Mouse (Mus musculus) layer of hippocampus, postnatal 10 days (tissue): ENCODE results near the gene Pard3. TPM values are rescaled to one million over a fixed set of nuclear protein-coding genes. Genes with fewer than 3 reads are reported as not detected.
A peak's percentile ranks its signal among the peaks of the same experiment; 100 is the strongest.

Source experiments
- DNase-seq, 2 experiments: peaks; one replicate each; pipeline ENCODE4 v3.0.0; 2021; ENCODE audit warnings: low spot score in 2 of 2
- total RNA-seq, 2 experiments: library from RNA; stranded (reverse); gene quantifications; 2 replicates each; pipeline ENCODE4 v1.2.3; 2021

Gene Pard3
- total RNA-seq, 2 experiments from 2014 or later, result 26.2 to 27.8 TPM

DNA sequence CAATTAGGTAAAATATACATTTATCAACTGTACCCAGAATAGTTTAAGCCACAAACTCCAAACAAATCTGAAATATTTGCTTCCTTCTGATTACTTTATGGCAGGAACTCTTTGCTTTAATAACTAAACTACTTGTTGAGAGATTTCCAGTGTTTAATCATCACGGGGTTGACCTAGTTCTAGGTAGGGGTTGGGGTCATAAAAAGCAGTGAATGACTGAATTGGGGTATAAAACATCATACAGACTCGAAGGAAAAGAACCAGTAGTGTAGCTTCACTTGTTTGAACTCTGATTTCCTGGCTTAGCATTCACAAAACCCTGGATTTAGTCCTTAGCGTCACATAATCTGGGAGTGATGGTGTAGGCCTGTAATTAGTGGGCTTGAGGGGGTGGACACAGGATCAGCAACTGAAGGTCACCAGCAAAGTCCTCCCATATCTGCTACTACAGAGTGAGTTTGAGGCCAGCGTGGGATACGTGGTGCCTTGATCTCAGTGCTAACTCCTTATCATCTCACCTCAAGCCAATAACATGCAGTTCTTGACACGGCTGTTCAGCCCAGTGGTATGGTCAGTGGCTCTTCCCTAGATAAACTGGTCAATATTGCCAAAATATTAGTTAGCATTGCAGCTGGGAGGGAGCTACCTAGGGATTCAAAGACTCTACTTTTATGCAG lies 111.6 kb downstream of the Pard3 start:
- DNase-seq, result no peak

DNA sequence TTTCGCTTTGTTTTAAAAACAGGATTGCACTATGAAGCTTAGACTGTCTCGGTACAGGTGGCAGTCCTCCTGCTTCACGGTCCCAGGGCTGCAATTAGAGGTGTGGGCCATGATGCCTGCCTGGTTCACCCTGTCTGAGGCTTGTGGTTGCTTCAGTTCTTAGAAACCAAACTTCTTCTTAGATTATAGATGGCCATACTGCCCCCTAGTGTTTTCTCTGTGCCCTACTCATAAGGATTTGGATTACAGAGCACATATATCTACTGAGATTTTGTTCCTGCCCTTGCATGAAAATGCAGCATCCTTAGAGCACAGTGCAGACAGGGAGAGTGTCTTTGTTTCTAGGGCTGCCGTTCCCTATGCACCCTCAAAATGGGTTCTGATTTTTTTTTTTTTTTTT lies 114.9 kb downstream of the Pard3 start:
- peak; percentile 36 to 44 for DNase-seq

DNA sequence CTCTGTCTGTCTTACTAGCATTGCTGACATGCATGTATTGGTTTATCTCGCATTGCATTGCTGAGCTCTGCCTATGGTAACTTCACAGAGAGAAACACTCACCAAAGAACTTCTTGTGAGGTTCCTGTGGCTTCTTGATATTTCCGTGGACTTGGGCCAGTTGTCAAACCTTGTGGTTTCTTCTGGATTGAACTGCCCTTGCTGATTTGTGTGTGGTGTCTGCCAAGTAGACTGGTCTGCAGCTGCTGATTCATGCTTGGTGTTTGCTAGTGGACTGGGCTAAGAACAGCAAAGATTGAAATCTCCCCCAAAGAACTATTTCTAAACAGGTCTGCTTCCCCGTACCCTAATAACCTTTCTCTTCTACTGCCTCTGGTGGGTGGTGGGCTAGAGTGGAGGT lies 117.6 kb downstream of the Pard3 start:
- DNase-seq, result no peak

DNA sequence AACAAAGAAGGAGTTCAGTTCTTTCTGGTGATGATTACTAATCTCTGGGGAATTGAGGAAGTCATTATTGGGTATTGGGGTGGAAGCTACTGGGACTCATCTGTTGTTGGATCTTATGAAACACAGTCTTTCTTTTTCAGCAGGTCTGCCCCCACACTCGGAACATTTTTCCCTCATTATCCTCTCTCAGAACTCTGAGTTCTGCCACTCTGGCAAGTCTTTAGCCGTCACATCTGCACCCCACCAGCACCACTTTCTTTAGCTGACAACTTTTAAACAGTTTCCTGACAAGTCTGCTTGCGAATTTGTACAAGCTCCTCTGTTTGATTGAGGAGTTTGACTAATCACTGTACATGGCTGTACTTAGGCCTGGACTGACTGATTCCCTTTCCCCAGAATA lies 118.4 kb downstream of the Pard3 start:
- DNase-seq, result no peak

DNA sequence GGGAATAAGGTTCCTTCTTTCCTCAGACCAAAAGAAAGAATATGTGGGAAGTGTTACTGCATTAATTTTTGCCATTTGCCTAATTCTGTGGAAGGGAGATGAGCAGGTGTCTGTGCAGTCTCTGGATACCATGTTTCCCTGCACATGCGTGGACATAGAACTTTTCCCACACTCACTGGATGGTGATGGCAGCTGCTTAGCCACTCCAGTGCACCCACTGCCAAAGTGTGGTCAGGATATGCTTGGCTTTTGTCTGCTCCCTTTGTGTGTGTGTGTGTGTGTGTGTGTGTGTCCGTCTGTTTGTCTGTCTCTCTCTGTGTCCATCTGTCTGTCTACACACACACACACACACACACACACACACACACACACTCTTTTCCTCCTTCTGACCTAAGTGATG lies 119.8 kb downstream of the Pard3 start:
- no peak for DNase-seq

DNA sequence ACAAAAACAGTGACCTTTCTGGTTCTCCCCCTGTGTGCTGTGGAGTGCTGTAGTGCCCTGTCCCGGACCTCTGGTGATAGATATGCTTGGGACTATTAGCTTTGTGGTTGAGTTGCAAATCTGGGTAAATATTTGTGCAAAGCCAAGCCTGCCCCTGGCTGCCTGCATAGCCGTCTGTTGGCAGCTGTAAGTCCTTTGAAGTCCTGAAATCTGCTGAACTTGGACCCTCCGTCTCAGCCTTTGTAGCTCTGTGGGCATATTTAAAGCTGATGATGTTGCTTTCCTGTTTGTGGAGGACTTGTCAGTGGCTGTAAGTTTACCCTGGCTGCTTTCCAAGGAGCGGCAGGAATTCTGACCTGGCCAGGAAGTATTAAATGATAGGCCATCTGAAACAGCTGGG lies 120.3 kb downstream of the Pard3 start:
- DNase-seq, result no peak

DNA sequence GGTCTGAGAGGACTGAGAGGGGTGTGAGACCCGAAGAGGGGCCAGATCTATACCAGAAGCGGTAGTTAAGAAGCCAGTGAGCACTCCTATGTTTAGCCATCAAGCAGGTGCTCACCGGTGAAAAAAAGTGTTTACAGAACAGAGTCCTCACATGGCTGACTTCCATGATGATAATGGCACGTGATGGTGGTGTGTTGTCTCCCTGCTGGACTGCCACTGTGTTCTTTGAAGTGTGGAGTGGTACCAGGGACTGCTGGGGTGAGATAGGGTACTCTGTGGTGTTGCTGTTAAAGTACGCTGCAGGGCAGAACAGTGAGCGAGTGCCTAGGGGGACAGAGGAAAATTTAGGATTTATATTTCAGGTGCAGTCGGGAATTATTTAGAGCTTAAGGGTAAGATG lies 122.2 kb downstream of the Pard3 start:
- DNase-seq, result no peak

DNA sequence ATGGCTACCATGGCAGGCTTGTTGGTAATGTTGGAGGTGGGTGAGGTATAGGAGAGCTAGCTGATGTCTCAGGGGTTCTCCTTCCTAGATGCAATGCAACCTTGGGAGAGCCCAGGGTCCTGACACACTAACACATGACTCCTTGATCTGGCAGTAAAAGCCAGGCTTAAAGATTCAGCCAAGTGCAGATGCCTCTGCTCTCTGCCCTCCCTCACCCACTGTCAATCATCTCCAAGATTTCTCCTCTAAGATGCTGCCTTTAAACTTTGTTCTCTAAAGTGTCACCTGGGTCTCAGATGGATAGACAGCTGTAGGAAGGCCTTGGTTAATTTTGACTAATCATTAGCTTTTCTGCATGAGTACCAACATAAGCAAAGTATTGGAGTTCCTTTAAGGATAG lies 125.0 kb downstream of the Pard3 start:
- DNase-seq, result no peak

DNA sequence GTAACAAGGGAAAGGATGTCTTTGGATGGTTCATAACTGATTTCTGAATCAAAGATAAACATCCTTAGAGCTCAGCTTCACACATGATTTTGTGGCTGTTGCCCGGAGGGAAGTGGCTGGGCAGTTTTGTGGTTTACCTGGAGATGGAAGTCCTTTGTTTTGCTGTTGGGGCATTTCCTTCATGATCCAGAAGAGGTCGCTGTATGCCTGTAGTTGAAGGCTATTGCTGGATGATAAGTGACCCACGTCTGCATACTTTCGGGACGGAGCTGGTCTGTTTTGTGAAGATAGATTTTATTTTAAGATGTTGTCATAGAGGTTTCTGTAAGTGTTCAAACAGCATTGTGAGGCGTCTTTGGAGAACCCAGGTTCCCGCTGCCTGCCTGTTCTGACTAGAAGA lies 126.7 kb downstream of the Pard3 start:
- peak; percentile 71 to 78 for DNase-seq

DNA sequence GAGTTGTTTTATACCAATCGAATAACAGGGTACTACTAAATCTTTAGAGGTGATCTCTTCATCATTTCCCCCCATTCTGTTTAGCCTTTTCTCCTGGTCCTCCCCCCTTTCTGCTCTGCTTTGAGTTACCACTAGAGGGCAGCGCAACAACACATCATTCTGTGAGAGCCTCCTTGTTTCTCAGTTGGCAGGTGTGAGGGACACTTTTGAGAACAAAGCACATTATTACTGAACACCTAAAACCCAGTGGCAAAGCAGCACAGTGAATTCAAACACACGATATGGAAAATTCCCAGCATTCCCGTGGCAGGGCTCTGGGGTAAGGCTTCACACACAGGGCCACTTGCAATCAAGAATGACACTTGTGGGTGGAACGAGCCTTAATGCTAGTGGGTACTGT lies 127.7 kb downstream of the Pard3 start:
- DNase-seq, result peak; percentile 73 to 79

DNA sequence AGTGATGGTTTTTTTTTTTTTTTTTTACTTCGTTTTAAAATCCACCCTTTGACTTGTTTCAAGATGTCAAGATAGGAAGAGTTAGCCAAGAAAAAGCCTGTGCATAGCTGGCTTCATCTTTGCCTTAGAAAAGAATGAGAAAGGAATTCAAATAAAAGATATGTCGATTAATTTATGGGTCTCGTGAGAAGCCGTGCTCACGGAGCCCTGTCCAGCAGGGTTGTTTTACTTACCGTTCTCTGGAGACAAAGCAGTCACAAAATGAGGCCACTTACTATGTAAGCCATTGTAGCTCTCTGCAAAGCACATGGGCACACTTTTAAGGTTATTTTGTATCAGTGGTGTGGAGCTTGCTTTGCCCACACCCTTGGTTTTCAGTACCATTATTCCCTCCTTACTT lies 128.1 kb downstream of the Pard3 start:
- no peak for DNase-seq

DNA sequence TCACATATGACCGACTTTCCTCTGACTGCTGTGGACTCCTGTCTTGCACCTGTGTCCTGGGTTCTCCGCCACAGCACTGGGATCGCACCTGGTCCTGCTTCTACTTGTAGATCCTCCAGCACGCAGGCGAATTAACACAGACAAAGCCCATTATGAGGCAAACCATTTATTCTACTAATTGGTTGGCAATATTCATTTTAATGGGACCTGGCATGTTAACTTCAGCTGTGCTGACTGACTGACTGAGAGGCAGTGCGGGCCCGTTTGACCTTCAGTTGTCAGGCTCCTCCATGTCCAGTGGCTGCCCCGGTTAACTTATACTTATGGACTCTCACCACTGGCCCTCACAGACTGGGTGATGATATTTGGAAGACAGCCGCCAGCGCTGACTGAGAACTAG lies 128.6 kb downstream of the Pard3 start:
- DNase-seq, result no peak

DNA sequence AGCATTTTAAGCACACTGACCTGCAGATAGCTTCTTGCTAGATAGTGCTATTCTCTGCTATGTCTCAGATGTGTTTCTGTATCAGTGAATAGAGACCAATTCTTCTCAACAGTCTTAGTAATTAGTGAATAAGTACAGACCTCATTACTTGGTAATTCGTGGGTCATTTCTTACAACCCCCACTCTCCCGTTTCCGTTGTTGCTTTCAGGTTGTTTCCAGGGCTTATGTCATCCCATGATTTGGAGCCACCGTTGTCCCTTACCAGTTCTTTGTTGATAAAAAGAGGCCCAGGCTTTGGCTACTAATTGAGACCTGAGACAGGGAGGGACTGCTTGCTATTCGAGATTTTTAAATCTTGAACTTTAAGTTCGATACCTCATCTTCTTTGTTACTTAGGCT lies 129.7 kb downstream of the Pard3 start:
- no peak for DNase-seq

DNA sequence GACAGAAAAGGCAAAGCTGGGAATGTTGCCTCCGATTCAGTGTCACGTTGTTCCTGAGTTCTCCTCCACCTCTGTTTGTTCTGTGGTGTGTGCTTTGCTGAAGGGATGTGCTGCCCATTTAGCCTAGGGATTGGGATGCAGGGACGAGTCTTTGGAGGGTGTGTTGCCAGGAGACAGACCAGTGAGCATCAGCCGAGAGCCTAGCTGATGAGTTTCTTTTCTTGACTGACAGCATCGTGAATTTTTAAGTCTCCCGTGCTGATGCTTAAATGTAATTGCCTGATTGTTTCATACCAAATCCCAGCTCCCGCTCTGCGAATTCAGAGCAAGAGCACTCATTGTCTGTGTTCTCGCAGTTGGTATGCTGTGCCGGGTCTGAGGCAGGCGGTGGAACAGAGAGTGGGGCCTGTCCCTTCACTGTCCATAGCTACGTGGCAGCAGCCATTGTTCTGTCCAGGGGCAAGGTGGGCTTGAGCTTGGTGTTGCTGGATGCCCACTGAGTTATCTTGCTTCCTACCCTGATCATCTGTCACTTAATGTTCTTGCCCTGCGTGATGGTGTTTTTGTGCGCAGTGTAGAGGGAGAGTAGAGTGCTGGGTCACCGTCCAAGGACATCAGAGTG lies 131.2 kb downstream of the Pard3 start:
- DNase-seq, result no peak

DNA sequence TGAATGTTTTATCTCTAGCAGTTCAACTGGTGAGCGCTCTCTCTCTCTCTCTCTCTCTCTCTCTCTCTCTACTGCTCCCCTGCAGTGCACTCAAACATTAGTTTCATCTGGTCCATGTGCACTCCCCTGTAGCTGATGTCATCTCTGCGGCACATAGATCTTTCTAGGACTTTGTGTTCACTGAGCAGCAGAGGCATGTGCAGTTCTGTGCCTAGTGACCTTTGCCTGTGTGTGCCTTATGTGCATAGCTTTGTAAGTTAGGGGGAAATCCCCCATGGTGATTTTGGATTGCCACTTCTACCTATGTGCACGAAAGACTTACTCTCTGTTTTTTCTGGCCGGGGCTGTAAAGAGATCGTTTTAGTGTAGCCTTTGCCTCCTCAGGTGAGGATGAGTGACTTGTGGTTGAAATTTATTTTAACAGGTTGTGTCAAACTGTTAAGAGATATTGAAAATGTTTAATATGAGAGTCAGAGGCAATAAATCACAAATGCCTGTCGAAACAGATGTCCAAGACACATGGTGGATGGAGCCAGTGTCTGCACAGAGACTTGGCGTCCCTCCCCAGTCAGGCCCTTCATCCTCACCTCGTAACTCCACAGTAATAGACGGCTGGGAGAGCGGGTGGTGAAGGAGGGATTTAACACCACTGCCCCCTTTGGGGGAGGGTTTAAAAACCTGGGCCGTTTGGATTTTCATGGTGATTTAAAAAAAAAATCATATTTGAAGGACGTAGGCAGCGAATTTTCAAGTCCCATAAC lies 133.0 kb downstream of the Pard3 start:
- DNase-seq, result no peak

DNA sequence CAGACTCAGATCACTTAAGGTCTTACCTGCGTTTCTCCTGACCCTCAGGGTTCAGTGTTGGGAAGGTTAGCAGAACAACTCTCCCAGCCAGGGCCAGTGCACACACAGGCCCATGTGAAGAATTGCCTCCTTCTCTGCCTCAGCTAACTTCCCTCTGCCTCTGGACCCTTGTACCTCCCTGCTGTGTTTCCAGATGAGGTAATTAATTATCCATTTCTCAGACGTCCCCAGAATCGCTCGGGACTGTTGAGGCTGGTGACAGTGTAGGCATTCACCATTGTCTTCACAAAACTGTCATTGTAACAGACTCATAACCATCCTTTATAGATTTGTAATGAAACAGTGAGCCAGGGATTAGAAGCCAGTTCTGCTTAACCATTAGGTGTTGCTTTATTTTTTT lies 143.8 kb downstream of the Pard3 start:
- DNase-seq, result no peak

DNA sequence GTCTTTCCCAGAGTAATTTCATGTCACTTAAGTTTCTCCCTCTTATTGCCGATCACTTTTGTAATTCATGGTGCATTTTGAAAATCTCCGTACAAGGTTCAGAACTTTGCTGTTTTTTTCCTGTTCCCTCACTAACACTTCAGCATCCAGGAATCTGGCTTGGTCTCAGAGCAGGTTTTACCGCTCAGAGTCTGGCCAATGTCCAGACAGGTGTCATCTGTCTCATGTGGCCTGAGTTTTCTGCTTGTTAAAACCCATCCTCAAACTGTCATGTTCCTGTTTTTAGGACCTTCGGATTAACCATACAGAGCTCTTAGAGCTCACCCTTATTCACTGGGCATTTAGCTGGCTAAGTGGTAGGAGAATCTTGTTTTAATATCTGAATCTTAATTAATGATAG lies 146.9 kb downstream of the Pard3 start:
- DNase-seq, result no peak

DNA sequence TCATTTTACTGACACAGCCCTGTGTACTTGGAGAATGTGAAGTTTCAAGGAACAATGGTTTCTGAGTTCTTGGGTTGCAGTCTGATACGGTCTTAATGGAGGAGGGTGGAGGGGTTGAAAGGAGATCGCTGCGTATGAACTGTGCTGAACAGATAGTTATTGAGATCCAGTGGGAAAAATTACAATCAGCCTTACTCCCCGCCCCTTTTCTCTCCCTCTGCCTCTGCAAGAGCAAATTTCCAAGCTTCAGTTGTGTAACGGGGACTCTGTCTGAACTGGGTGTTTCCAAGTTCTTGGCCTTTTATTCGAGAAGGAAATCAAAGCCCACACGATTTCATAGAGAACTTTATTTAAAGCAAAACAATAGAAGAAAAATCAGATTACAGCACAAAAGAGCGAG lies 150.6 kb downstream of the Pard3 start:
- no peak for DNase-seq

DNA sequence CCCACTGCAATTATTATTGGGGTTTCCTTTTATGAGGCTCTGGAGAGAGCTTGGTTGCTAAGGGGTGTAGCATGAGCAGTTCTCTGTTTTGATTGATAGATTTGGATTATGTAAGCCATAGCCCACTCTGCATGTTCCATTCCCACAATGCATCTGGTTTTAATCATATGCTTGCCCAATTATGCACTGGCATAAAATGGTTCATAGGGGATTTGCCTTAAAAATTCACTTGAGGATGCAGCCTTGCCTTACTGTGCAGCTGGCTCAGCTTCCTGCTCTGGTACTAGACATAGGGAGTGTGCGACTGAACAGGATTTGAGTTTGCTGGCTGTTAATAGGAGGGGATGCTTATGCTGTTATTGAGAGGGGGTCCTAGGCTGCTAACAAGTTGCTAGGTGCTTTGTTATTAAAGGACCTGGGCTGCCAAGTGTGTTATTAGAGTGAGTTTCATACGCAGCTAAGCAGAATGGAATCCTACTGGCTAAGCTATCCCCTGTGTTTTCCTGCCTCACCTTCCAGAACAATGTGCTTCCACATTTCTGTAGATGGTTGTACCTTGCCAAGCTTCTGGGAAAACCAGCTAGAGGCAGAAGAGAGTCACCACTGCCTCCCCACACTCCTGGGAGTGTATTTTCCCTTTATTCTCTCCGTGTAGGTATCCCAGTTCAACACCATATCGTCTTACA lies 151.2 kb downstream of the Pard3 start:
- DNase-seq, result no peak

DNA sequence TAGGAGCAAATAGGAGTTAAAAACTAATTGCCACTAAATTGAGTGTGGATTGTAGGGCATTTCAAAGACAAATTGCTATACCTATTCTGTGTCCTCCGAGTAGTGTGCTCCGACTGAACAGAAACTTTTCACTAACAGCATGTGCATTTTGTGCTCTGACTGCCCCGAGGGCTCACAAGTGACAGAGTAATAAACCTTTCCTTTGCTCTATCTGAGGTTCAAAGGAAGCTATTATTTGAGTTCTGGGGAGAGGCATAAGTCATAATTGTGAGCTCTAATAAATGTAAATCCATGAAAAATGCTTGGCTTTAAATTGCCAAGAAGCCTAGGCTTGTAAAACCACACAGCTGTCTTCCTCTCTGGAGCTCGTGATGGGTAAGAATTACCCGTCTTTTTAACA lies 156.5 kb downstream of the Pard3 start:
- DNase-seq, result no peak

DNA sequence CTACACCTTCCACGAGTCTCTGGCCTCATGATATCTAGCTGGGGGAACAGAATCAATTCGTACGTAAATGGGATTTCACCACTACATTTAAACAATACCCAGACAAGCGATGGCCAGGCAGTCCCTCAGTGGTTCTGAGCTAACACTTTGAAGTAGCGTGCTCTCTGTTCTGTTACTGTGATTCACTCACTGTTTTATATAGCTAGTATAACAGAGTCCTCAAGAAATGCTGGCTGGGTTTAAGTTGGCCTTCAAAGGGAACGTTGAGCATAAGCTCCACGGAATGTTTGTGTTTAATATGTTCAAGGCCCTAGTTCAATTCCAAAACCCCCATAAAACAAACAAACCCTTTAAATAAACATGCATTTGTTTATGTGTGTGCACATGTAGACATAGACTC lies 156.9 kb downstream of the Pard3 start:
- DNase-seq, result no peak

DNA sequence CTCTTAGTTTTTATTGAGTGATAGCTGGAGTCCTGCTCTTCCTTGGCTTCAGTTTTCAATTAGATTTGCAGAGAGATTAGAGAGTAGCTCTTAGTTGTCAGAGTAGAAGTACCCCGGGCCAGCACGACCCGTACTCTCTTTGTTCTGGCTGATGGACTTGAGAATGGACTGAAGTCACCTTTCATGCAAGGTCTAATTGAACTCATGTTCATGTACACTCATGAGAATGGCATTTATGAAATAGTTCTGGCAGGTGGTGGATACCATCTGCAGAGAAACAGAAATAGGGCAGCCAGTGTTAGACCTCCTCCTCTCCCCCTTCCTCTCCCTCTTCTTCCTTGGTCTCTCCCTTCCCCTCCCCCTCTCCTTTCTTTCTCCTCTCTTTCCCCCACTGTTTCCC lies 158.7 kb downstream of the Pard3 start:
- DNase-seq, result no peak
